Mouse (Mus musculus) forebrain, embryonic 15.5 days (tissue): Measurements from ENCODE around the gene Fbxo34. TPM values are rescaled to one million over a fixed set of nuclear protein-coding genes. Genes with fewer than 3 reads are reported as not detected.

ENCODE experiments used
- ATAC-seq: fragments of 200-750 bp; cut with Nextera tagmentation; replicated peaks from 2 replicates; pipeline ENCODE4 v1.8.0; 2017; ENCODE audit warnings: mild to moderate bottlenecking, moderate TSS enrichment, moderate library complexity
- H3K27ac ChIP-seq: fragments of 300-500 bp; sonication (generic); replicated peaks from 2 replicates; pipeline ENCODE4 v1.5.1; 2015; ENCODE audit warnings: mild to moderate bottlenecking, inconsistent platforms
- H3K27me3 ChIP-seq: fragments of 300-500 bp; sonication (generic); 2 replicates; pipeline ENCODE4 v1.6.1; 2015; ENCODE audit warnings: inconsistent platforms
- H3K36me3 ChIP-seq: fragments of 300-500 bp; sonication (generic); 2 replicates; pipeline ENCODE4 v1.6.1; 2015; ENCODE audit warnings: mild to moderate bottlenecking, inconsistent platforms
- H3K4me1 ChIP-seq: fragments of 300-500 bp; sonication (generic); 2 replicates; pipeline ENCODE4 v1.6.1; 2015; ENCODE audit warnings: inconsistent platforms
- H3K4me2 ChIP-seq: fragments of 300-500 bp; sonication (generic); replicated peaks from 2 replicates; pipeline ENCODE4 v1.6.1; 2015; ENCODE audit warnings: mild to moderate bottlenecking, inconsistent platforms
- H3K4me3 ChIP-seq: fragments of 300-500 bp; sonication (generic); 2 replicates; pipeline ENCODE4 v1.5.1; 2015; ENCODE audit warnings: mild to moderate bottlenecking, inconsistent platforms
- H3K9ac ChIP-seq: fragments of 300-500 bp; sonication (generic); replicated peaks from 2 replicates; pipeline ENCODE4 v1.6.1; 2015; ENCODE audit warnings: mild to moderate bottlenecking, inconsistent platforms
- H3K9me3 ChIP-seq: fragments of 300-500 bp; sonication (generic); 2 replicates; pipeline ENCODE4 v1.6.1; 2016; ENCODE audit warnings: inconsistent platforms
- WGBS: fragments of 180-500 bp; shearing (Covaris S2); methylation state at CpG from one replicate; pipeline ENCODE4 v1.1.7; 2015; ENCODE audit warnings: mixed read lengths; 5-methylcytosine and 5-hydroxymethylcytosine counted together
- polyA plus RNA-seq: library from polyadenylated mRNA; unstranded; fragments of >200 nt; fragmentation: Nextera tagmentation; extraction: Ambion mirVana; gene quantifications from 2 replicates; pipeline ENCODE4 v1.2.1, GENCODE M21; 2015

The Fbxo34 gene
- polyA plus RNA-seq, 1 experiment from 2014 or later, result 22.5 TPM

GRCm38 (mm10) chr14:47504036-47504435 lies 53.8 kb downstream of the Fbxo34 start:
- Histone ChIP-seq H3K9me3 (no peaks in the 10 kb centered on the region), H3K36me3 (no peaks in the 10 kb centered on the region), H3K4me1 (no peaks in the 10 kb centered on the region), H3K27ac (no peak overlapping the region), H3K4me2 (no peak overlapping the region), H3K27me3 (no peaks in the 10 kb centered on the region), H3K4me3 (no peak overlapping the region), H3K9ac (no peak overlapping the region)
- no peak for ATAC-seq
- WGBS, result 91% methylated on average over 3 of the region's 3 CpGs

GRCm38 (mm10) chr14:47506676-47507075 lies 56.5 kb downstream of the Fbxo34 start:
- H3K4me1 ChIP-seq, result no peaks in the 10 kb centered on the region
- no peaks in the 10 kb centered on the region for H3K27me3 ChIP-seq
- no peak overlapping the region for H3K4me3 ChIP-seq
- H3K36me3 ChIP-seq, result no peaks in the 10 kb centered on the region
- ATAC-seq, result no peak
- H3K4me2 ChIP-seq, result no peak overlapping the region
- no peak overlapping the region for H3K27ac ChIP-seq
- H3K9ac ChIP-seq, result no peak overlapping the region
- WGBS, result 97% methylated on average over 5 of the region's 5 CpGs
- H3K9me3 ChIP-seq, result no peaks in the 10 kb centered on the region

- Histone ChIP-seq H3K27ac (no peak overlapping the region), H3K4me1 (no peaks in the 10 kb centered on the region), H3K9ac (no peak overlapping the region), H3K9me3 (no peaks in the 10 kb centered on the region), H3K4me2 (no peak overlapping the region), H3K36me3 (no peaks in the 10 kb centered on the region), H3K27me3 (no peaks in the 10 kb centered on the region), H3K4me3 (no peak overlapping the region)
- ATAC-seq, result no peak
These were observed 57.8 kb downstream of the Fbxo34 start for GRCm38 (mm10) chr14:47508035-47508434.

- Histone ChIP-seq H3K36me3 (no peaks in the 10 kb centered on the region), H3K4me3 (no peak overlapping the region), H3K4me1 (no peaks in the 10 kb centered on the region), H3K27ac (no peak overlapping the region), H3K4me2 (no peak overlapping the region), H3K9ac (no peak overlapping the region), H3K9me3 (no peaks in the 10 kb centered on the region), H3K27me3 (no peaks in the 10 kb centered on the region)
- 90% methylated on average over 4 of the region's 4 CpGs for WGBS
- ATAC-seq, result no peak
These were observed 60.0 kb downstream of the Fbxo34 start for GRCm38 (mm10) chr14:47510244-47510643.

- Histone ChIP-seq H3K27ac (no peak overlapping the region), H3K9me3 (no peaks in the 10 kb centered on the region), H3K4me3 (no peak overlapping the region), H3K9ac (no peak overlapping the region), H3K4me1 (no peaks in the 10 kb centered on the region), H3K4me2 (no peak overlapping the region), H3K27me3 (no peaks in the 10 kb centered on the region), H3K36me3 (no peaks in the 10 kb centered on the region)
- WGBS, result 90% methylated on average over 3 of the region's 3 CpGs
- ATAC-seq, result no peak
These were observed 63.4 kb downstream of the Fbxo34 start for GRCm38 (mm10) chr14:47513606-47514005.

- H3K36me3 ChIP-seq, result no peaks in the 10 kb centered on the region
- no peak overlapping the region for H3K4me3 ChIP-seq
- WGBS, result 55% methylated on average over 7 of the region's 7 CpGs
- H3K27ac ChIP-seq, result no peak overlapping the region
- H3K9me3 ChIP-seq, result no peaks in the 10 kb centered on the region
- H3K4me2 ChIP-seq, result no peak overlapping the region
- no peaks in the 10 kb centered on the region for H3K4me1 ChIP-seq
- no peaks in the 10 kb centered on the region for H3K27me3 ChIP-seq
- H3K9ac ChIP-seq, result no peak overlapping the region
- no peak for ATAC-seq
These were observed 64.7 kb downstream of the Fbxo34 start for GRCm38 (mm10) chr14:47514816-47515453.

- Histone ChIP-seq H3K4me2 (no peak overlapping the region), H3K4me1 (no peaks in the 10 kb centered on the region), H3K27me3 (no peaks in the 10 kb centered on the region), H3K36me3 (no peaks in the 10 kb centered on the region), H3K4me3 (no peak overlapping the region), H3K9ac (no peak overlapping the region), H3K9me3 (no peaks in the 10 kb centered on the region), H3K27ac (no peak overlapping the region)
- 90% methylated on average over 8 of the region's 8 CpGs for WGBS
- ATAC-seq, result no peak
These were observed 65.4 kb downstream of the Fbxo34 start for GRCm38 (mm10) chr14:47515636-47516035.

- H3K36me3 ChIP-seq, result no peaks in the 10 kb centered on the region
- no peak overlapping the region for H3K4me2 ChIP-seq
- no peaks in the 10 kb centered on the region for H3K27me3 ChIP-seq
- H3K4me3 ChIP-seq, result no peak overlapping the region
- 96% methylated on average over 6 of the region's 6 CpGs for WGBS
- H3K27ac ChIP-seq, result no peak overlapping the region
- no peaks in the 10 kb centered on the region for H3K4me1 ChIP-seq
- no peak overlapping the region for H3K9ac ChIP-seq
- no peaks in the 10 kb centered on the region for H3K9me3 ChIP-seq
- no peak for ATAC-seq
These were observed 66.5 kb downstream of the Fbxo34 start for GRCm38 (mm10) chr14:47516755-47517154.

GRCm38 (mm10) chr14:47518619-47519018 lies 68.4 kb downstream of the Fbxo34 start:
- H3K4me2 ChIP-seq, result no peak overlapping the region
- no peak overlapping the region for H3K27ac ChIP-seq
- H3K9ac ChIP-seq, result no peak overlapping the region
- 92% methylated on average over 6 of the region's 6 CpGs for WGBS
- no peak overlapping the region for H3K4me3 ChIP-seq
- no peaks in the 10 kb centered on the region for H3K27me3 ChIP-seq
- no peaks in the 10 kb centered on the region for H3K9me3 ChIP-seq
- H3K4me1 ChIP-seq, result no peaks in the 10 kb centered on the region
- no peaks in the 10 kb centered on the region for H3K36me3 ChIP-seq
- no peak for ATAC-seq

GRCm38 (mm10) chr14:47520751-47521449 lies 70.7 kb downstream of the Fbxo34 start:
- Histone ChIP-seq H3K36me3 (no peaks in the 10 kb centered on the region), H3K4me3 (no peak overlapping the region)

GRCm38 (mm10) chr14:47521609-47522008 lies 71.4 kb downstream of the Fbxo34 start:
- 86% methylated on average over 1 of the region's 1 CpGs for WGBS
- Histone ChIP-seq H3K4me3 (no peak overlapping the region), H3K27ac (no peak overlapping the region), H3K36me3 (no peaks in the 10 kb centered on the region), H3K27me3 (no peaks in the 10 kb centered on the region), H3K4me1 (no peaks in the 10 kb centered on the region), H3K9me3 (no peaks in the 10 kb centered on the region), H3K9ac (no peak overlapping the region), H3K4me2 (no peak overlapping the region)
- no peak for ATAC-seq

More at GRCm38 (mm10) chr14:47520751-47521449, 70.7 kb downstream of the Fbxo34 start:
- ATAC-seq, result no peak
- H3K4me2 ChIP-seq, result no peak overlapping the region
- 85% methylated on average over 13 of the region's 13 CpGs for WGBS
- no peak overlapping the region for H3K27ac ChIP-seq
- no peaks in the 10 kb centered on the region for H3K4me1 ChIP-seq
- no peaks in the 10 kb centered on the region for H3K27me3 ChIP-seq
- no peak overlapping the region for H3K9ac ChIP-seq
- no peaks in the 10 kb centered on the region for H3K9me3 ChIP-seq

- no peak overlapping the region for H3K4me3 ChIP-seq
- H3K27me3 ChIP-seq, result no peaks in the 10 kb centered on the region
- no peak overlapping the region for H3K4me2 ChIP-seq
- H3K36me3 ChIP-seq, result no peaks in the 10 kb centered on the region
- no peaks in the 10 kb centered on the region for H3K9me3 ChIP-seq
- 92% methylated on average over 7 of the region's 7 CpGs for WGBS
- H3K4me1 ChIP-seq, result no peaks in the 10 kb centered on the region
- H3K9ac ChIP-seq, result no peak overlapping the region
- ATAC-seq, result no peak
- no peak overlapping the region for H3K27ac ChIP-seq
These were observed 72.1 kb downstream of the Fbxo34 start for GRCm38 (mm10) chr14:47522301-47522700.

- no peak overlapping the region for H3K4me3 ChIP-seq
- ATAC-seq, result no peak
- WGBS, result 86% methylated on average over 8 of the region's 8 CpGs
- H3K36me3 ChIP-seq, result no peaks in the 10 kb centered on the region
- H3K27me3 ChIP-seq, result no peaks in the 10 kb centered on the region
- no peaks in the 10 kb centered on the region for H3K4me1 ChIP-seq
- H3K27ac ChIP-seq, result no peak overlapping the region
- no peaks in the 10 kb centered on the region for H3K9me3 ChIP-seq
- H3K4me2 ChIP-seq, result no peak overlapping the region
- no peak overlapping the region for H3K9ac ChIP-seq
These were observed 75.2 kb downstream of the Fbxo34 start for GRCm38 (mm10) chr14:47525374-47525773.
